Comparison of ENCODE assay signal across 14 mouse cellular contexts in the genomic region with DNA sequence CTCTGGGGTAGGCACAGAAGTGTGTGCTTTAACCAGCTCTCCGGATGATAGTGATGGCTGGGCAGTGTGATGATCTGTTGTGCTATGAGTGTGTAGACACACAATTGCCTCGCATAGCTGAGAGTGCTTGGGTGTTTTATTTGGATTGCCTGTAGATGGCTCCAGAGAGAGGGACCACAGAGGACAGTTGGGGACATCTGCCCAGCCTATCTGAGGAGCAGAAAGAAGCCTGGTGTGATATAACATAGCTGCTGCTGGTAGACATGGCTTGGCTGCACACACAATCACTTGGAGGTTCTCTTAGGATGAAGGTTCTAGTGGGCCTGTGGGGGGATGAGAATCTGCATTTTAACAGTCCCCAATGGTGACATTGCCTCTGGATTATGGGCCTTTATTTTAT.
DNase-seq lines count a peak whose midpoint lies in the region; ATAC-seq and TF ChIP-seq lines count a peak whose summit lies in the region.
"Had no signal": no experiment of that assay in that cellular context is flagged by ENCODE, and none has a peak within 500 bp of the region (broad histone marks: within the 10 kb centered on the region; RNA-seq: fewer than 3 reads in every experiment).

No protein-coding gene starts in this region.

- H3K4me3 ChIP-seq in kidney, postnatal 0 days (replicated peaks; ENCODE audit: low read depth, low read length), result no peak overlapping the region
- no peak overlapping the region for H3K4me3 ChIP-seq in forebrain, embryonic 15.5 days
- H3K4me3 ChIP-seq: embryonic facial prominence, embryonic 13.5 days; heart, embryonic 12.5 days; kidney, embryonic 15.5 days had no signal

- H3K4me1 ChIP-seq in kidney, postnatal 0 days (replicated peaks; ENCODE audit: insufficient read depth, low read length), result no peaks in the 10 kb centered on the region
- peaks cover 25% of the 10 kb centered on the region for H3K4me1 ChIP-seq in forebrain, embryonic 15.5 days

- no peak overlapping the region for H3K4me2 ChIP-seq in kidney, postnatal 0 days (ENCODE audit: low read length)
- H3K4me2 ChIP-seq in forebrain, embryonic 15.5 days (replicated peaks), result no peak overlapping the region
- H3K4me2 ChIP-seq: embryonic facial prominence, embryonic 13.5 days; heart, embryonic 12.5 days; kidney, embryonic 15.5 days; lung, embryonic 14.5 days had no signal

- no peak for DNase-seq in kidney, postnatal 0 days (ENCODE audit: low spot score)
- no peak for DNase-seq in kidney, adult 9 months
- DNase-seq in right cerebral cortex, adult 18-20 months, result peak; percentile 6
- DNase-seq in right cerebral cortex, postnatal 4 days, result no peak
- DNase-seq: adrenal gland, postnatal 10 days; cerebellum, adult 11-12 months; lung, embryonic 14.5 days; midbrain, embryonic 14.5 days had no signal

- no peaks in the 10 kb centered on the region for H3K9me3 ChIP-seq in kidney, postnatal 0 days (replicated peaks; ENCODE audit: low read length)
- no peaks in the 10 kb centered on the region for H3K9me3 ChIP-seq in forebrain, embryonic 15.5 days
- H3K9me3 ChIP-seq: embryonic facial prominence, embryonic 13.5 days; heart, embryonic 12.5 days; kidney, embryonic 15.5 days had no signal

- no peaks in the 10 kb centered on the region for H3K36me3 ChIP-seq in kidney, postnatal 0 days (ENCODE audit: insufficient read depth, low read length)
- H3K36me3 ChIP-seq in forebrain, embryonic 15.5 days, result no peaks in the 10 kb centered on the region
- H3K36me3 ChIP-seq: embryonic facial prominence, embryonic 13.5 days; heart, embryonic 12.5 days; kidney, embryonic 15.5 days had no signal

- peak; percentile 30; the same call in 1 of the 2 replicates for TF ChIP-seq CTCF in kidney, postnatal 0 days (IDR thresholded peaks at IDR 0.05; ENCODE audit: low read depth)

- no peak overlapping the region for H3K9ac ChIP-seq in kidney, postnatal 0 days (ENCODE audit: low read depth, low read length)
- H3K9ac ChIP-seq in forebrain, embryonic 15.5 days (replicated peaks), result no peak overlapping the region
- H3K9ac ChIP-seq: embryonic facial prominence, embryonic 13.5 days; heart, embryonic 12.5 days; kidney, embryonic 15.5 days; lung, embryonic 14.5 days had no signal

- 65% methylated on average over 2 of the region's 2 CpGs for WGBS in kidney, postnatal 0 days
- 68% methylated on average over 2 of the region's 2 CpGs for WGBS in forebrain, embryonic 15.5 days

- no peak for ATAC-seq in kidney, postnatal 0 days (replicated peaks; ENCODE audit: low FRiP score, low read depth)
- ATAC-seq in megakaryocyte progenitor cell, adult 5-6 weeks (replicated peaks; ENCODE audit: poor library complexity), result peak; percentile 32; the same call in 1 of the 2 replicates
- ATAC-seq in forebrain, embryonic 15.5 days (replicated peaks), result no peak
- ATAC-seq in inflammation-experienced regulatory T-cells, adult 6 months, result no peak

- no peaks in the 10 kb centered on the region for H3K27me3 ChIP-seq in kidney, postnatal 0 days (ENCODE audit: insufficient read depth, low read length)
- no peaks in the 10 kb centered on the region for H3K27me3 ChIP-seq in forebrain, embryonic 15.5 days

- no peak overlapping the region for H3K27ac ChIP-seq in kidney, postnatal 0 days
- no peak overlapping the region for H3K27ac ChIP-seq in forebrain, embryonic 15.5 days (replicated peaks)
- H3K27ac ChIP-seq: embryonic facial prominence, embryonic 13.5 days; kidney, embryonic 15.5 days had no signal
